Mouse (Mus musculus) gastrocnemius, postnatal 10 days (tissue): ENCODE data around the gene Olfr691. TPM values are rescaled to one million over a fixed set of nuclear protein-coding genes. Genes with fewer than 3 reads are reported as not detected.
"Not testable (repeated sequence)": the region's sequence is repeated elsewhere in the genome, so short reads cannot be mapped to it uniquely, and the experiment has no call there.

ENCODE experiments used
- DNase-seq: peaks from one replicate; pipeline ENCODE4 v3.0.0; 2021; ENCODE audit warnings: mixed read lengths
- long read RNA-seq, 2 experiments: library from polyadenylated mRNA; stranded (forward); transcript quantifications; one replicate each; pipeline ENCODE4 v2.0.0; 2021
- total RNA-seq, 2 experiments: library from RNA; stranded (reverse); gene quantifications; 2 replicates each; pipeline ENCODE4 v1.2.3; 2021

The Olfr691 gene
- total RNA-seq: not detected
- long read RNA-seq, experiment 1: 0 reads
- long read RNA-seq, experiment 2: 0 reads

- no peak for DNase-seq
Observed at GRCm38 (mm10) chr7:105342170-105342569, at the start of gene Olfr691. TSS of gene Olfr691 (minus strand) at chr7:105342270.

- no peak for DNase-seq
Observed at GRCm38 (mm10) chr7:105390236-105390635, 48.2 kb upstream of the Olfr691 start.

- DNase-seq: no peak
Observed at GRCm38 (mm10) chr7:105387696-105388095, 45.6 kb upstream of the Olfr691 start.

- no peak for DNase-seq
Observed at GRCm38 (mm10) chr7:105380329-105380728, 38.3 kb upstream of the Olfr691 start.

DNA sequence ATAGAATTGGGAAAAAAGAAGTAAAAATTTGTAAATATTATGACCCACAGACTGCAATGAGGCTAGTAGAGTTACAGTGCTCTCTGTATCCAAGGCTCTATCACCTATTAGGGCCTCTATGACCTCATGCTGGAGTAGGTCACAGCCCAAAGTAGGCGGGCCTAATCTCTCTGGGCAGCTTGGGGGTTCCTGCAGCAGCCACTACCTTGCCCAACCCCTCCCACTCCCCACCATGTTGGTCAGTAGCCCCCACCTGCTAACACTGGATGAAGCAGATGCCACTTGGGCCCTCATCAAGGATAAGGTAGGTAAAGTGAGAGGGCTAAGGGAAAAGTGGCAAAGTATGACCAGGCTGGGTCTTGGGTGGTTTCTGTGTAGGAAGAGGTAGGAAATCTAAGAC lies 32.8 kb upstream of the Olfr691 start, which contains the start of gene Gm5901:
Gene Gm5901 (plus strand): TSS at position 173 of the 400 bp plus-strand sequence.
- no peak for DNase-seq

GRCm38 (mm10) chr7:105373976-105374375 lies 31.9 kb upstream of the Olfr691 start:
- no peak for DNase-seq

- DNase-seq: no peak
Observed at GRCm38 (mm10) chr7:105373509-105373908, 31.4 kb upstream of the Olfr691 start.

DNA sequence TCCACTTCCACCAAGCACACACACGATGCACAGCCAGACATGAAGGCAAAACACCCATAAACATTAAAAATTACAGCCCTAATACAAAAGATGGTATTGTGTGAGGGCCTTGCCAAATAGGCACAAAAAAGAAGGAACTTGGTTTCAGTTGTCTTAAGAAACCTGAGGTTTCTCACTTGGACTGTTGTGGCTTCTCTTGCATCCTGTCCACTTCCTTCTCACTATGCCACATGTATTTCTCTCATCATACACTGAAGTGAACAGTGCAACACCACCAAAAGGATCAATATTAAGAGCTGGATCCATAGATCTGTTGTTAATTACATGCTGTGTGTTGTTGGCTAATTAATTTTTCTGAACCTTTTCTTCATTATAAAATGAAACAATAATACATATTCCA lies 30.8 kb upstream of the Olfr691 start:
- no peak for DNase-seq

DNA sequence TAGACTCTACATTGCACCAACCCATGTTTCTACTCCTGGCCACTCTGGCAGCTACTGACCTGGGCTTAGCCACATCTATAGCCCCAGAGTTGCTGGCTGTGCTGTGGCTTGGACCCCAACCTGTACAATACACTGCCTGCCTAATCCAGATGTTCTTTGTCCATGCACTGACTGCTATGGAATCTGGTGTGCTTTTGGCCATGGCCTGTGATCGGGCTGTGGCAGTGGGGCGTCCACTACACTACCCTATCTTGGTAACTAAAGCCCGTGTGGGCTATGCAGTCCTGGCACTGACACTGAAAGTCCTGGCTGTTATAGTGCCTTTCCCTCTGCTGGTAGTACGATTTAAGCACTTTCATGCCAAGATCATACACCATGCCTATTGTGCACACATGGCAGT lies 26.5 kb upstream of the Olfr691 start:
- DNase-seq: no peak

DNA sequence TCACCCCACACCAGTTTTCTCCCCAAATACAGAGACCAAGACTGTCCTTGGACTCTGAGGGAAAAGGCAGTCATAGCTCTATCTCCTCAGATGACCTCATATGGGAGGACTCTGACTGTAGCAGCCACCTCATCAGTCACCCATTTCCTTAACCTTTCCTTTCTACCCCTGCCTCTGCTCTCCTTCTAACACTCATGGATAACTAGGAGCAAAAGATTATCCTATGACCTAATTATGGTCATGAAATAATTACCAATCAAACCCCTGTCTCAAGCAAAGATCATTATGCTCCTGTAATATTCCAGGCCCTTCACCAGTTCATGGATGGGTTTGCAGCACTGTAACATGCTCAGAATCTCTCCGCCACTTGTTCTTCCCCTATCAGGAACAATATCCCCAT lies 25.9 kb upstream of the Olfr691 start, which contains the start of gene Olfr692:
Gene Olfr692 (plus strand): TSS at position 301 of the 400 bp plus-strand sequence.
- no peak for DNase-seq

DNA sequence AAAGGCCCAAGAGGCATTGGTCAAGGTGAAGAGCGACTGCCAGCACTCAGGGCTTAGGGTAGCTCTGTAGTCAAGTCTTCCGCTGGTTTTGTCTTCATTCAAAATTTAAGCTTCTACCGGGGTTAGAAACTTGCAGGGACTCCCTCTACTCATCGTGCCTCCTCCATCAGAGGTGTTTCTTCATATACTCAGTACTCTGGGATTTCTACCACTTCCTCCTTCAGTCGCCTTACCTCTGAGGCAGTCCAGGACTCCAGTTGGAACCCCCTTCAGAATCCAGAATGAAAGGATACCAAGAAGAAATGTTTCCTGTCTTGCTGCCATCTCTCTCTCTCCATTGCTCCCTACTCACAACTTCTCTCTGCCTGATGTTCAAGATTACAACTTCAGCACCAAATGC lies 25.2 kb upstream of the Olfr691 start:
- no peak for DNase-seq

- no peak for DNase-seq
Observed at GRCm38 (mm10) chr7:105361713-105362112, 19.6 kb upstream of the Olfr691 start.

- DNase-seq: not testable (repeated sequence)
Observed at GRCm38 (mm10) chr7:105356487-105356886, 14.4 kb upstream of the Olfr691 start.

GRCm38 (mm10) chr7:105356064-105356463 lies 14.0 kb upstream of the Olfr691 start:
- DNase-seq: not testable (repeated sequence)

DNA sequence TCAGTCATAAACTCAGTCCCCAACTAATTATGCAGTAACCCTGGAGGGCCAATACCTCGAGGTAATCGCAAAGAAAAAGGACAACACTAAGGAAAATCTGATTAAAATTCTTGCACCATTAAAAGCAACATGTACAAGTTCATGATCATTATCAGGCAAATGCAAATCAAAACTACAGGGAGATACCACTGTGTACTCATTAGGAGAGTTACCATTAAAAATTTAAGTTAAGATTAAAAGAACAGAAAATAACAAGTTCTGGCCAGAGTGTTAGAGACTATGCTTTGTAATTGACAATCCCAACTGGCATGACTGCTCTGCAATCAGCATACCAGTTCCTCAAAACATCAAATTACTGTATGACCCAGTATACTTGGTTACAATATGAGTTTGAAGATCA lies 682 bp upstream of the Olfr691 start:
- DNase-seq: no peak

GRCm38 (mm10) chr7:105334004-105334403 lies 8.1 kb downstream of the Olfr691 start, which contains the start of gene Olfr690:
TSS of gene Olfr690 (minus strand) at chr7:105334104.
- DNase-seq: no peak

GRCm38 (mm10) chr7:105325302-105325701 lies 16.8 kb downstream of the Olfr691 start:
- DNase-seq: no peak

DNA sequence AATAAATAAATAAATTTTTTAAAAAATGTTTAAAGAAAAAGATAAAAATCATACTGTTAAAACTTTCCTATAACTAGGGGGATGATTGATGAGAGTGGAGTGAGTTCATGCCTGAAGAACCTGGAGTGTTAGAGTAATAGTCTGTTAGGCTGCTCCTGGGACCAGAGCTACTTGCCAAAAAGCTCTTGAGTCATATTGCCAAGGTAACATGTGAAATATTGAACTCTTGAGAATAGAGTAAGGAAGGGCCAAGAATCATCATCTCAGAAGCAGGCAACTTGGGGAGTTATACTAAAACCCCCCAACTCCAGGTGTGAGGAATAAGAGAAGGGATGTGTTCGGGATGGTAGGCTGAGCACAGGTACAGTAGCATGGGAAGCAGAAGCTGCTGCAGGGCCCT lies 31.2 kb downstream of the Olfr691 start, which contains the start of gene Olfr689:
Gene Olfr689 (plus strand): TSS at position 301 of the 400 bp plus-strand sequence.
- DNase-seq: no peak

DNA sequence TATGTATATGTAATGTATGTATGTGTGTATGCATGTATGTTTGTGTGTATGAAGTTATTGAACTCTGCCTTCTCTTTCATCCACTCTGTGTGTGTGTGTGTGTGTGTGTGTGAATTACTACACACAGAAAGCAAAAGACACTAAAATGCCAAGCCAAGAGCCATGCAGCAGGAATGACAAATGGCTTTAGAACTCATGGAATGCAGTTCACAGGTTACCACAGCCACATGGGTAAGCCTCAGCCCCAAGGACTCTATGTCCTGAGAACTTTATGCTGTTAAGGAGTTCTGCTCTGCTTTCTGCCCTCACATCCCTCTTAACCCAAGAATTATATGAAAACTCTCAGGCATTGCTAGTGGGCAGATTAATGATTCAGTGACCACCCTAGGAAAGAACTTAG lies 52.0 kb downstream of the Olfr691 start:
- DNase-seq: no peak

- no peak for DNase-seq
Observed at GRCm38 (mm10) chr7:105287795-105288194, 54.3 kb downstream of the Olfr691 start, which contains the start of gene Olfr688. TSS of gene Olfr688 (plus strand) at chr7:105288095.
